Mouse (Mus musculus): ENCODE data around the gene Limk2.

Limk2 gene

GRCm38 (mm10) chr11:3412111-3412510, 3.1 kb upstream of the Limk2 start:
- in situ Hi-C loops (cut with MboI) = no loop called here

GRCm38 (mm10) chr11:3408131-3408996, 625 bp downstream of the Limk2 start:
- in situ Hi-C loops (cut with MboI) = no loop called here

GRCm38 (mm10) chr11:3404287-3405047, 4.5 kb downstream of the Limk2 start:
- in situ Hi-C loops (cut with MboI) = no loop called here

DNA sequence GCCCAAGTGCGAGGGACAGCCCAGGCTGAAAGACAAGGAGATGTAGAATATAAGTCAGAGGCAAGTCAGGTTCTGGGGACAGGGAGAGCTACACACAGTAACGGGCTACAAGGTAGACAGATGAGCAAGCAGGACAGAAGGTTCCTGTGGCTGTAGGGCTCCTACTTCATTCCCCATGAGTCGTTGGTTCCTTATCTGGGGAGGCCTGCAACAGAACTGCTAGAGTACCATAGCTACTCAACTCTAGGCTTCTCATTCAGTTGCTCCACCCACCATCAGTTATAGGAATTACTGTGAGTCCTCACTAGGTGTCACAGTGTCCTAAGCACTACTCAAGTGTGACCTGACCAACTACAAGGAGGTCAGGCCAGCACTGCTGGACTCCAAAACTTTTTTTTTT, 6.0 kb downstream of the Limk2 start:
- in situ Hi-C loops (cut with MboI) = no loop called here

GRCm38 (mm10) chr11:3398318-3398717, 10.7 kb downstream of the Limk2 start:
- in situ Hi-C loops (cut with MboI) = no loop called here

- in situ Hi-C loops (cut with MboI) = no loop called here
Measured at GRCm38 (mm10) chr11:3396562-3396961, 12.4 kb downstream of the Limk2 start.

- in situ Hi-C loops (cut with MboI) = no loop called here
Measured at GRCm38 (mm10) chr11:3396091-3396490, 12.9 kb downstream of the Limk2 start.

DNA sequence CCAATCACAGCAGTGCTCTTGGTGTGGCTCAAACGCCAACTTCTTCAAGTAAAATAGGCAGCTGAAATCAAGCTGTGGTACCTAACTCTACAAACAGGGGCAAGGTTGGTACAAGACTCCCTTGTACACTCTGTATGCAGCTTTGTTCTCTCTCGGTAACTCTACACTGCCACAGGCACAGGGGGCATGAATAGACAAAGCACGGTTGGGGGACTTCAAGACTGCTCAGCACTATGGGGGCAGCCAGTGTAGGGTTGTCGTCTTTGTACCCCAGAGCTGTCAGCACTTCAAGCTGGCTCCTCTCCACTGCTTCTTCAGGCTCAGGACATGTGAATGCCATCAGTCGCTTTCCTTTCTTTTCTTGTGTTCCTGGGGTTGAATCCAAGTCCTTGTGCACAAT, 14.5 kb downstream of the Limk2 start:
- in situ Hi-C loops (cut with MboI) = no loop called here

DNA sequence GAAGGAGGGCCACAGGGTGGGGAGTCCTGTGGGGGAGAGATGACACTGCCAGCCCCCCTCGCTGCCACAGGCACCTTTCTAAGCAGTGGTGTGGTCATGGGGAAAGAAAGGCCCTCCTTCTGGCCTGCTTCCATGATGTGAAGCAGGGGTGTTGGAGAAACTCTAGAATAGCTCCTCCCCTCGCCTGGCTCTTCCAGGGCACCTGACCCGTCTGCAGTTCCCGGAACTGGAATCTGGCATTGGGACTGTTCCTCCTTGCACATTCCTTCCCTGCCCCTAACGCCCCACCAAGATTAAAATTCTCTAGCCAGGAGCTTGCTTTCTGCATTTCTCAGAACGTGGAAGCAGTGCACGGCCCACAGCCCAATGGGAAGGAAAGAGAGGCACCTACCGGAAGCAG, 16.5 kb downstream of the Limk2 start:
- in situ Hi-C loops (cut with MboI) = no loop called here

DNA sequence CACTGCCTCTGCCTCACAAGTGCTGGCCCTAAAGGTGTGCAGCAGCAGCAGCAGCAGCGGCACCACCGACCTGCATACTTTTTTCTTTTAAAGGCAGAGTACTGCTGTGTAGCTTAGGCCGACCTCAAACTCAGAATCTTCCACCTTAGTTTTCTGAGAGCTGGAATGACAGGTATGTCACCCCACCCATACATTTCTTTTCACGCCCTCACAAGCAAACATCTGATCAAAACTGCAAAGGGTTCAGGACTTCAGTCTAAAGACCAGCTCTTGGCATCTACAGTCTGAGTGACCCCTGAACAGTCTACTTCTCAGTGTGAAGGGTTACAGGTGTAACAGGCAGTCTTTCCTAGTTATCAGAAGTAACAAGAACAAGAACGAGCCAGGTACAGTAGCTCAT, 18.2 kb downstream of the Limk2 start:
- in situ Hi-C loops (cut with MboI) = no loop called here

GRCm38 (mm10) chr11:3389996-3390395, 19.0 kb downstream of the Limk2 start:
- in situ Hi-C loops (cut with MboI) = no loop called here

- in situ Hi-C loops (cut with MboI) = no loop called here
Measured at GRCm38 (mm10) chr11:3387482-3388196, 21.4 kb downstream of the Limk2 start.

- in situ Hi-C loops (cut with MboI) = no loop called here
Measured at GRCm38 (mm10) chr11:3386941-3387368, 22.0 kb downstream of the Limk2 start.

GRCm38 (mm10) chr11:3382602-3383594, 26.1 kb downstream of the Limk2 start:
- in situ Hi-C loops (cut with MboI) = no loop called here

GRCm38 (mm10) chr11:3381148-3381814, 27.7 kb downstream of the Limk2 start:
- in situ Hi-C loops (cut with MboI) = no loop called here

DNA sequence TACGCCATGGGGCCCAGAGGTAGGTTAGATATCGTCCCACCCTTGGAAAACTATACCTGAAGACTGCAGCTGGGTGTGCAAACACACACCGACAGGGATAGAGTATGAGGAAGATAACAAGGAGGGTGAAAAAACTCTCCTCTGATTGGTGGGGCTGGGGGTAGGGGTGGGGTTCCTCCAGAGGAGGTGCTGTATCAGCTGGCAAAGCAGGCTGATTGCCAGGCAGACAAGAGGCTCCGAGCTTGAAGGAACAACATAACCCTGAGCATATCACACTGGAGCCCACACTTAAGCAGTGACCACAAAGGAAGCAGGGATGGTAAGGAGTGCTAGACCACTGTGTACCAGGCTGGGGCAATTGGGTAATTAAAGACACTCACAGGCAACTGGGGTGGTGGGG, 29.6 kb downstream of the Limk2 start:
- in situ Hi-C loops (cut with MboI) = no loop called here

DNA sequence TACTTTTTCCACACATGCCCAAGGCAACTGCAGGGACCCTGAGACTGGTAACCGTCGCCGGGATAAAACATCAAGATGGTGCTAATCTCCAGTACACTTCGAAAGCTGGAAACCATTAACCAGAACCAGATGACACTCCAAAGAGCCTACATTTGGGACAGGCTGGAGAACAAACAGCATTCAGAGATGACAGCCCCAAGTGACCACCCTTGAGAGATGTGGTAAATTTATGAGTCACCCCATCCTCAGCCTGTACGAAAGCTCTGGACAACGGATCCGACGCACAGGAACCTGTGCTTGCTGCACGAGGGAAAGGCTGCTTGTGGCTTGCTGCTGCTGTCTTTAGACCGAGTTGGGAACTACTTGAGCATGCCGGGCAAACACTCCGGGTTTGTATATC, 34.2 kb downstream of the Limk2 start:
- in situ Hi-C loops (cut with MboI) = no loop called here

- in situ Hi-C loops (cut with MboI) = no loop called here
Measured at GRCm38 (mm10) chr11:3374293-3374645, 34.7 kb downstream of the Limk2 start.

GRCm38 (mm10) chr11:3373591-3374292, 35.2 kb downstream of the Limk2 start:
- in situ Hi-C loops (cut with MboI) = no loop called here

Measured in mature B cell (primary cell).